Mouse (Mus musculus): ENCODE data around the gene Urb2. TPM values are rescaled to one million over a fixed set of nuclear protein-coding genes. Genes with fewer than 3 reads are reported as not detected.

Urb2 gene
- total and polyA plus RNA-seq, 3 experiments, result 26.4 to 33.9 (median 27.9) TPM

- Histone ChIP-seq H3K27ac (ENCODE audit: insufficient read depth, low read depth) (no peak overlapping the region), H3K9me3 (replicated peaks; ENCODE audit: low read length) (no peaks in the 10 kb centered on the region), H3K27me3 (replicated peaks) (no peaks in the 10 kb centered on the region), H3K4me1 (ENCODE audit: control insufficient read depth in 1 of 2, insufficient read depth in 2 of 2) (peaks cover 0 to 5% of the 10 kb centered on the region in 2 experiments; a peak in 3 of 4 replicates), H3K79me2 (replicated peaks; ENCODE audit: control insufficient read depth, extremely low read depth, insufficient read depth, poor library complexity, severe bottlenecking) (no peaks in the 10 kb centered on the region), H3K4me3 (replicated peaks in 1 of 3; ENCODE audit: low read depth in 2 of 3, low read length in 2 of 3, poor library complexity in 1 of 3) (no peak overlapping the region), H3K36me3 (replicated peaks in 1 of 2; ENCODE audit: control insufficient read depth in 1 of 2, insufficient read depth in 1 of 2, low read length in 1 of 2) (peaks cover 0 to 35% of the 10 kb centered on the region in 2 experiments), H3K4me2 (ENCODE audit: insufficient read depth, low read depth, poor library complexity, severe bottlenecking) (no peak overlapping the region), H3K9ac (ENCODE audit: insufficient read depth, low read depth) (no peak overlapping the region)
- no peak for DNase-seq (ENCODE audit: extremely low read depth)
- no peak for TF ChIP-seq CTCF (conservative IDR thresholded peaks at IDR 0.05 in 1 of 2, IDR thresholded peaks at IDR 0.05 in 1 of 2; ENCODE audit: low read depth in 2 of 2, low read length in 2 of 2)
- no peak for TF ChIP-seq EP300 (IDR thresholded peaks at IDR 0.05; ENCODE audit: low read length)
- no peak for TF ChIP-seq POLR2AphosphoS2 (IDR thresholded peaks at IDR 0.05; ENCODE audit: low read depth, low read length)
- no peak for TF ChIP-seq MAZ (IDR thresholded peaks at IDR 0.05; ENCODE audit: low read depth, low read length)
- TF ChIP-seq RAD21 (IDR thresholded peaks at IDR 0.05; ENCODE audit: low read depth, low read length), result no peak
- TF ChIP-seq CHD2 (IDR thresholded peaks at IDR 0.05; ENCODE audit: low read length), result no peak
- no peak for TF ChIP-seq UBTF (IDR thresholded peaks at IDR 0.05; ENCODE audit: low read depth, low read length)
- no peak for TF ChIP-seq BHLHE40 (IDR thresholded peaks at IDR 0.05; ENCODE audit: low read depth, low read length)
- no peak for TF ChIP-seq ETS1 (conservative IDR thresholded peaks at IDR 0.05; ENCODE audit: low read depth, low read length)
- TF ChIP-seq JUND (conservative IDR thresholded peaks at IDR 0.05; ENCODE audit: low read depth, low read length), result no peak
- TF ChIP-seq SMC3 (IDR thresholded peaks at IDR 0.05; ENCODE audit: low read depth, low read length), result no peak
- TF ChIP-seq ELF1 (IDR thresholded peaks at IDR 0.05; ENCODE audit: low read depth, low read length), result no peak
- no peak for TF ChIP-seq NELFE (IDR thresholded peaks at IDR 0.05; ENCODE audit: low read depth, low read length)
- TF ChIP-seq ZC3H11A (IDR thresholded peaks at IDR 0.05; ENCODE audit: low read depth, low read length), result no peak
- no peak for TF ChIP-seq ZKSCAN1 (IDR thresholded peaks at IDR 0.05; ENCODE audit: borderline replicate concordance, low read depth, low read length)
- no peak for TF ChIP-seq KAT2A (IDR thresholded peaks at IDR 0.05; ENCODE audit: insufficient replicate concordance, low read length)
- no peak for TF ChIP-seq HCFC1 (IDR thresholded peaks at IDR 0.05; ENCODE audit: low read depth, low read length)
- TF ChIP-seq MYC (IDR thresholded peaks at IDR 0.05; ENCODE audit: low read depth, low read length), result no peak
- TF ChIP-seq GABPA (IDR thresholded peaks at IDR 0.05; ENCODE audit: insufficient replicate concordance, low read depth, low read length), result no peak
- dilution Hi-C loops (cut with MboI; ENCODE audit: extremely low pct_ligation_motif_present, extremely low pct_unique_long_range_greater_than_20kb, low sequenced_read_pairs), result no loop called here
- in situ Hi-C loops (cut with MboI; ENCODE audit: low pct_ligation_motif_present, low pct_unique_long_range_greater_than_20kb, low sequenced_read_pairs), result no loop called here
These were observed 47.8 kb upstream of the Urb2 start for GRCm38 (mm10) chr8:123973495-123973894.

DNA sequence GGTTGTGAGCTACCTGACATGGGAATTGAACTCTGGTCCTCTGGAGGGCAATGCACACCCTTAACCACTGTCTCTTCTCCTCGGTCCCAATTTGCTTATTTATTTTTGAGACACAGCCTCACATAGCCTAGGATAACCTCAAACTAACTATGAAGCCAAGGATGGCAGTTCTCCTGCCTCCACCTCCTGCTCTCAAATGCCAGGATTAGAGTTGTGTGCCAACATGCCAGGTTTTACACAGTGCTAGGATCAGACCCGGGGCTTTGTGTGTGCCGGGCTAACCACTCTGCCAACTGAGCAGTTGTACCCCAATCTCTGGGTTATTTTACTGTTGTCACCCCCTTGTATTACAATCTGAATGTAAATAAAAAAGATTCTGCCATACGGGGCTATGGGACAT, 43.8 kb upstream of the Urb2 start:
- no peak overlapping the region for H3K4me3 ChIP-seq (replicated peaks in 1 of 3; ENCODE audit: low read depth in 2 of 3, low read length in 2 of 3, poor library complexity in 1 of 3)
- no peaks in the 10 kb centered on the region for H3K27me3 ChIP-seq (replicated peaks)
- dilution Hi-C loops (cut with MboI; ENCODE audit: extremely low pct_ligation_motif_present, extremely low pct_unique_long_range_greater_than_20kb, low sequenced_read_pairs), result no loop called here

More for the DNA sequence above, 43.8 kb upstream of the Urb2 start:
- DNase-seq (ENCODE audit: extremely low read depth), result no peak
- TF ChIP-seq ZC3H11A (IDR thresholded peaks at IDR 0.05; ENCODE audit: low read depth, low read length), result no peak
- TF ChIP-seq SMC3 (IDR thresholded peaks at IDR 0.05; ENCODE audit: low read depth, low read length), result no peak
- TF ChIP-seq NRF1 (IDR thresholded peaks at IDR 0.05; ENCODE audit: low read depth, low read length), result no peak
- no peak for TF ChIP-seq ELF1 (IDR thresholded peaks at IDR 0.05; ENCODE audit: low read depth, low read length)
- no peak for TF ChIP-seq CTCF (conservative IDR thresholded peaks at IDR 0.05 in 1 of 2, IDR thresholded peaks at IDR 0.05 in 1 of 2; ENCODE audit: low read depth in 2 of 2, low read length in 2 of 2)
- no peak for TF ChIP-seq MYC (IDR thresholded peaks at IDR 0.05; ENCODE audit: low read depth, low read length)
- TF ChIP-seq TCF12 (IDR thresholded peaks at IDR 0.05; ENCODE audit: low read depth, low read length), result no peak
- no peak for TF ChIP-seq ZNF384 (IDR thresholded peaks at IDR 0.05; ENCODE audit: low read depth, low read length)
- no peak for TF ChIP-seq MAFK (IDR thresholded peaks at IDR 0.05; ENCODE audit: insufficient replicate concordance, low read length)
- TF ChIP-seq CHD2 (IDR thresholded peaks at IDR 0.05; ENCODE audit: low read length), result no peak
- TF ChIP-seq RCOR1 (conservative IDR thresholded peaks at IDR 0.05; ENCODE audit: low read depth, low read length), result no peak
- TF ChIP-seq E2F4 (IDR thresholded peaks at IDR 0.05; ENCODE audit: insufficient replicate concordance, low read depth, low read length), result no peak
- TF ChIP-seq USF1 (IDR thresholded peaks at IDR 0.05; ENCODE audit: low read depth, low read length), result no peak
- no peak for TF ChIP-seq NELFE (IDR thresholded peaks at IDR 0.05; ENCODE audit: low read depth, low read length)
- TF ChIP-seq MAX (IDR thresholded peaks at IDR 0.05; ENCODE audit: low read length), result no peak
- no peaks in the 10 kb centered on the region for H3K9me3 ChIP-seq (replicated peaks; ENCODE audit: low read length)
- H3K9ac ChIP-seq (ENCODE audit: insufficient read depth, low read depth), result no peak overlapping the region
- H3K79me2 ChIP-seq (replicated peaks; ENCODE audit: control insufficient read depth, extremely low read depth, insufficient read depth, poor library complexity, severe bottlenecking), result no peaks in the 10 kb centered on the region
- H3K36me3 ChIP-seq (replicated peaks in 1 of 2; ENCODE audit: control insufficient read depth in 1 of 2, insufficient read depth in 1 of 2, low read length in 1 of 2), result peaks cover 0 to 14% of the 10 kb centered on the region in 2 experiments
- in situ Hi-C loops (cut with MboI; ENCODE audit: low pct_ligation_motif_present, low pct_unique_long_range_greater_than_20kb, low sequenced_read_pairs), result no loop called here
- no peak overlapping the region for H3K4me2 ChIP-seq (ENCODE audit: insufficient read depth, low read depth, poor library complexity, severe bottlenecking)
- H3K27ac ChIP-seq (ENCODE audit: insufficient read depth, low read depth), result no peak overlapping the region
- peaks cover 0 to 28% of the 10 kb centered on the region in 2 experiments; a peak in 3 of 4 replicates for H3K4me1 ChIP-seq (ENCODE audit: control insufficient read depth in 1 of 2, insufficient read depth in 2 of 2)
